Mouse (Mus musculus): Measurements from ENCODE around the gene Olfr243. TPM values are rescaled to one million over a fixed set of nuclear protein-coding genes. Genes with fewer than 3 reads are reported as not detected.
A peak's percentile ranks its signal among the peaks of the same experiment; 100 is the strongest.
"Not testable (repeated sequence)": the region's sequence is repeated elsewhere in the genome, so short reads cannot be mapped to it uniquely, and the experiment has no call there.

Gene Olfr243
- not detected in 2 replicates for total RNA-seq (2017)

DNA sequence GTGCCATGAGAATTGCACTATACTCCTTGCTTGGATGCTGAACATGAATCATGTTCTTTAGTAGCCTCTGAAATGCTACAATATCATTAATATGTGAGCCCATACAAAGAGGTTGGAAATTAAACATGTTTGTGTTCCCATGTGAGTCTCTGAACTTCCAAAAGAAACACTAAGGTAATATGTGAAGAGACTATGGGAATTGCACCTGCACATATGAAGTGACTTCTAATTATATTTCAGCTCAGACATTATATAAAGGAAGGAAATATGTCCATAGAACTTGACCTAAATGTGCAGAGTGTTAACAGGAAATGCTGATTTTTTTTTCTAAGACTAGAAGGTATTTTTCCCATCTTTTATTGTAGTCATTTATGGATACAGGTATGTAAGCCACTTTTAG lies at the start of gene Olfr243:
Gene Olfr243, plus strand, starts transcription at position 301 of the 400 bp plus-strand sequence.
- no peak for ATAC-seq (replicated peaks; ENCODE audit: low read depth, poor library complexity, severe bottlenecking)

DNA sequence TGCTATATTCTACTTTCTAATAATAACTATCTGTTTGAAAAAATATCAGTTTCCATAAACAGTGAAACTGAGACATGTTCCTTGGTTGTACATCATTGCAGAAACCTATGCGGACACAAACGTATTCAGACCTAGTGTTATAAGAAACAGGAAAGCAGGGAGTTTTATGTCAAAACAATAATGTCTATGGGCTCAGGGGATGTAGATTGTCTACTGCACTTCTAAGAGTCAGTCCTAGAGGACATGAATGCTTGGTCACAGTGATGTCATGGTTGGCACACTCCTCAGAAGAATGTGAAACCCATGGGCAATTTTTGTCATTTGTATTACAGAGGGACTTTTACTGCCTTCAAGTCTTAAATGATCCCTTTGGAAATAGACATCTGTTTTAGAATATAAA lies 43.4 kb upstream of the Olfr243 start, which contains the start of gene Olfr624:
Gene Olfr624, minus strand, starts transcription at position 101 of the 400 bp plus-strand sequence.
- ATAC-seq (replicated peaks; ENCODE audit: low read depth, poor library complexity, severe bottlenecking), result no peak

DNA sequence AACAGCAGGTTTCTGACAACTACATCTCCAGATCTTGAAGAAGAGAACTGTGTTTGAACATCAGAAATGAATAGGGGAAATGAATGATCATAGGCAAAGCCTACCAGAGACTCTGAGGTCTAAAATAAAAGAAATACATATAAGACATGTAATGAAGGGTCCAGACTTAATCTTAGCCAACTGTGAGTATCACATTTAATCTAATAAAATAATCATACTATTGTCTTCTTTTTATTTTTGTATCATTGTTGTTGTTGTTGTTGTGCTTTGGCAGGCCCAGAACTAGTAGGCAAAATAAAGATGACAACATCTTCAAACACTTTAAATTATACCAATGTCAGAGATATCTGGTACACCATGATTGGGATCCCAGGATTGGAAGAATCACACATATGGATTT lies 32.1 kb upstream of the Olfr243 start, which contains the start of gene Olfr625-ps1:
Gene Olfr625-ps1, plus strand, starts transcription at position 301 of the 400 bp plus-strand sequence.
- no peak for ATAC-seq (replicated peaks; ENCODE audit: low read depth, poor library complexity, severe bottlenecking)

DNA sequence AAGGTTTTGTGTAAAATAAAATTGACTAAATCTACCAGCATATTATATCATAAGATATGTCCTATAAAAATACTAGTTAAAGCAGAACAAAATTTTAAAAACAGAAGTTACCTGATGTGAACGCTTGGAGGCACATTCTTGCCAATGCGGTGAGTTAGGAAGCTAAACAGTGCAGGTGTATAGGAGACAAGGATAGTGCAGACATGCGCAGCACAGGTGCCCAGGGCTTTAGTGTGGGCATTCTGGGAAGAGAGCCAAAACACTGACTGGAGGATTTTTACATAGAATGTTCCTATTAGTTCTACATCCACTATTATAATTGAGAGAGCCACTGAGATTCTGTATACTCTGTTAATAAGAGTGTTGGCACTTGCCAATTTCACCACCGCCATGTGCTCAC lies 15.0 kb upstream of the Olfr243 start:
- no peak for ATAC-seq (replicated peaks; ENCODE audit: low read depth, poor library complexity, severe bottlenecking)

DNA sequence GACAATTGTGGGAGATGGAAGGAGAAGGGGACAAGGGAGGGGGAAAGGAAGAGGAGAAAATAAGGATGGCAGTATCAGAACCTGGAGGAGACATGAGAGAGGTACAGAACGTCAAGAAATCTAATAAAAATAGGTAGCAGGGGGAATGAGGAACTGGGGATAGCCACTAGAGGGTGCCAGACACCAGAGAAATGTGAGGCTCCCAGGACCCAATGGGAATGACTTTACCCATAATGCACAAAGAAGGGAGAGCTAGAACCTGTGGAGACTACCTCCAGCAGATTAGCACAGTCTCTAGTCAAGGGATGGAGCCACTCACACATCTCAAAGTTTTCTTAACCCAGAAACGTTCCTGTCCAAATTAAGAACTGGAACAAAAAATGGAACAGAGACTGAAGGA lies 2.4 kb upstream of the Olfr243 start:
- ATAC-seq (replicated peaks; ENCODE audit: low read depth, poor library complexity, severe bottlenecking), result peak; percentile 78

DNA sequence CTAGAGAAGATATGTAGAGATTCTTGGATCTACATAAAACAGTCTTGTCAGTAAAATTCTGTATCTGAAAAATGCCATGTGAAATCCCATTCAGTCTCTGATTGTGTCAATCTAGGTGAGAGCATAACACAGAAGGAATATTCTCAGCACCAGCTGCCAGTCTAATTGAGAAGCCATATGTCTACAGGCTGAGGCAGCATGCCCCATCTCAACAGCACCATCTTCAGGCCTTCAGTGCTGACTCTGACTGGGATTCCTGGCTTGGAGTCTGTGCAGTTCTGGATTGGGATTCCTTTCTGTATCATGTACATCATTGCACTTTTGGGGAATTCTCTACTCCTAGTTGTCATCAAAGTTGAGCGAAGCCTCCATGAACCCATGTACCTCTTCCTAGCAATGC lies 1.9 kb downstream of the Olfr243 start:
- not testable (repeated sequence) for ATAC-seq (replicated peaks; ENCODE audit: low read depth, poor library complexity, severe bottlenecking)

DNA sequence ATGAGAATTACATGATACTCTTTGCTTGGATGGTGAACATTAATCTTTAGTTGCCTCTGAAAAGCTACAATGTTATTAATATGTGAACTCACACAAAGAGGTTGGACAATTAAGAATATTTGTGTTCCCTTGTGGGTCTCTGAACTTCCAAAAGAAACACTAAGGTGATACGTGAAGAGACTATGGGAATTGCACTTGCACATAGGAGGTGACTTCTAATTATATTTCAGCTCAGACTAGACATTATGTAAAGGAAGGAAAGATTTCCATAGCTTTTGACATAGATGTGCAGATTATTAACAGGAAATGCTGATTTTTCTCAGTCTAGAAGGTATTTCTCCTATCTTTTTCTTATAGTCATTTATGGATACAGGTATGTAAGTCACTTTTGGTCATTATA lies 15.6 kb downstream of the Olfr243 start, which contains the start of gene Olfr628:
Gene Olfr628, plus strand, starts transcription at position 301 of the 400 bp plus-strand sequence.
- no peak for ATAC-seq (replicated peaks; ENCODE audit: low read depth, poor library complexity, severe bottlenecking)

DNA sequence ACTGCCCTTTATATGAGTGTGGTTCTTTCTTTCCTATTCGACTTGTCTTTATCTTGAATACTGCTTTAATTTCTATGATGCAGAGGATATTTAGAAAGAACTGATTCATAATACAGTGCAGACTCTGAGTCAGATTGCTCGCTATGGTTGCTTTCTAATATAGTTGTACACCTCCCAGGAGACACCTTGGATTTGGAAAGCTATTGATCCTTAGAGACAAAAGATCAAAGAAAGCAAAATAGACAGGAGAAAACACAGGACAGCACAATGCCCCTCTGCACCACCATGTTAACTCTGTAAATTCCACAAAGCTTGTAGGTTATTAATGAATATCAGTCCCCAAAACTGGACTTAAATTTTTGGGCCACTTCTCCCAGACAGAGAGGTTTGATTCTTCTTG lies 30.4 kb downstream of the Olfr243 start, which contains the start of gene Olfr629:
Gene Olfr629, minus strand, starts transcription at position 101 of the 400 bp plus-strand sequence.
- ATAC-seq (replicated peaks; ENCODE audit: low read depth, poor library complexity, severe bottlenecking), result no peak

DNA sequence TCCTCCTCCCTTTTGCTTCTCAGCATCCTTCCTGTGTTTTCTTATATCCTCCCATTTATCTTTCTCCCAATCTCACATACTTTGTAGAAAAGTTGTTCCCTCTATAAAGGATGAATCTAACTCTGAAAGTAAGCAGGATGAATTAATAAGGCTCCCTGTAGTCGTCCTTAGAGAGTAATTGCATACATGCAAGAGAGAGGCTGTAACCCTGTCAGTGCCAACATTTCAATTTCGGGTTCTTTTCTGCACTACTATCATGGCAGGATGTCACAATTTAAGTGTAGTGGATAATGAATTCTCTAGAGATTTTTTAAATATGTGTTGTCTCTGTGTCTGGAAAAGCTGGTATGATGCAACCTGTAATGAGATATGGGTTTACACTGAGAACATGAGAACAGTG lies 42.8 kb downstream of the Olfr243 start, which contains the start of gene Olfr630:
Gene Olfr630, minus strand, starts transcription at position 101 of the 400 bp plus-strand sequence.
- no peak for ATAC-seq (replicated peaks; ENCODE audit: low read depth, poor library complexity, severe bottlenecking)

DNA sequence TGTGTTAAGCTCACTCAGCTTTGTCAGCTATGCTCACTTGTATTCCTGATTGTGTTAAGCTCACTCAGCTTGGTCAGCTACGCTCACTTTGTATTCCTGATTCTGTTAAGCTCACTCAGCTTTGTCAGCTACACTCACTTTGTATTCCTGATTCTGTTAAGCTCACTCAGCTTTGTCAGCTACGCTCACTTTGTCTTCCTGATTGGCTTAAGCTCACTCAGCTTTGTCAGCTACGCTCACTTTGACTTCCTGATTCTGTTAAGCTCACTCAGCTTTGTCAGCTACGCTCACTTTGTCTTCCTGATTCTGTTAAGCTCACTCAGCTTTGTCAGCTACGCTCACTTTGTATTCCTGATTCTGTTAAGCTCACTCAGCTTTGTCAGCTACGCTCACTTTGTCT lies 47.7 kb downstream of the Olfr243 start:
- not testable (repeated sequence) for ATAC-seq (replicated peaks; ENCODE audit: low read depth, poor library complexity, severe bottlenecking)

DNA sequence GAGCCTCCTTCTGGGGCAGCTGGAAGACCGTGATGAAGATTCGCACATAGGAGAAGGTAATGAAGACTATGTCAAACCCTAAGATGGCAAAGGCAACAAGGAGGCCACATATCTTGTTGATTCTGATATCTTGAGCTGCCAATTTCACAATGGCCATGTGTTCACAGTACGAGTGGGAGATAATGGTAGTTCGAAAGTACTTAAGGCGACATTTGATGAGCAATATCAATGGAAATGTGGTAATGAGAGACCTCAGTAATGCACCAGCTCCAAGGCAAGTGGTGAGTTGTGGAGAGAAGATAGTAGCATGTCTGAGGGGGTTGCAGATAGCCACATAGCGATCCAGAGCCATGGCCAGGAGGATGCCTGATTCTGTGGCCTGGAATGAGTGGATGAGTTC lies 53.2 kb downstream of the Olfr243 start:
- peak; percentile 71 for ATAC-seq (replicated peaks; ENCODE audit: low read depth, poor library complexity, severe bottlenecking)

Other genes with a start within 250 kb of the Olfr243 start
- not detected in 2 replicates for gene Olfr608, start 244.8 kb upstream of the Olfr243 start, total RNA-seq (2017)
- not detected in 2 replicates for gene Olfr609, start 216.6 kb upstream of the Olfr243 start, total RNA-seq (2017)
- gene Olfr610, start 202.5 kb upstream of the Olfr243 start, total RNA-seq (2017), result not detected in 2 replicates
- not detected in 2 replicates for gene Olfr611, start 193.8 kb upstream of the Olfr243 start, total RNA-seq (2017)
- gene Olfr612, start 172.0 kb upstream of the Olfr243 start, total RNA-seq (2017), result not detected in 2 replicates
- gene Olfr613, start 166.6 kb upstream of the Olfr243 start, total RNA-seq (2017), result not detected in 2 replicates
- gene Olfr615, start 158.6 kb upstream of the Olfr243 start, total RNA-seq (2017), result not detected in 2 replicates
- gene Olfr616, start 145.5 kb upstream of the Olfr243 start, total RNA-seq (2017), result not detected in 2 replicates
- not detected in 2 replicates for gene Olfr617, start 141.6 kb upstream of the Olfr243 start, total RNA-seq (2017)
- not detected in 2 replicates for gene Olfr618, start 124.6 kb upstream of the Olfr243 start, total RNA-seq (2017)
- not detected in 2 replicates for gene Olfr619, start 114.1 kb upstream of the Olfr243 start, total RNA-seq (2017)
- gene Olfr620, start 102.1 kb upstream of the Olfr243 start, total RNA-seq (2017), result not detected in 2 replicates
- not detected in 2 replicates for gene Olfr622, start 72.0 kb upstream of the Olfr243 start, total RNA-seq (2017)
- gene Olfr623, start 51.0 kb upstream of the Olfr243 start, total RNA-seq (2017), result not detected in 2 replicates
- gene Olfr624, start 43.5 kb upstream of the Olfr243 start, total RNA-seq (2017), result under 0.01 TPM in 1 of 2 replicates, not detected in the other
- gene Olfr625-ps1, start 32.0 kb upstream of the Olfr243 start, total RNA-seq (2017), result not detected in 2 replicates
- not detected in 2 replicates for gene Olfr628, start 15.7 kb downstream of the Olfr243 start, total RNA-seq (2017)
- not detected in 2 replicates for gene Olfr629, start 30.3 kb downstream of the Olfr243 start, total RNA-seq (2017)
- gene Olfr630, start 42.7 kb downstream of the Olfr243 start, total RNA-seq (2017), result not detected in 2 replicates
- not detected in 2 replicates for gene Olfr69, start 56.9 kb downstream of the Olfr243 start, total RNA-seq (2017)
- not detected in 2 replicates for gene Olfr68, start 65.0 kb downstream of the Olfr243 start, total RNA-seq (2017)
- gene Olfr67, start 77.2 kb downstream of the Olfr243 start, total RNA-seq (2017), result not detected in 2 replicates
- gene Hbb-bt, start 99.3 kb downstream of the Olfr243 start, total RNA-seq (2017), result 13.0 and 18.6 TPM in 2 replicates
- gene Hbb-bs, start 113.4 kb downstream of the Olfr243 start, total RNA-seq (2017), result 16.6 and 33.2 TPM in 2 replicates
- not detected in 2 replicates for gene Hbb-bh2, start 125.8 kb downstream of the Olfr243 start, total RNA-seq (2017)
- gene Hbb-bh1, start 128.5 kb downstream of the Olfr243 start, total RNA-seq (2017), result not detected in 2 replicates
- gene Hbb-y, start 138.5 kb downstream of the Olfr243 start, total RNA-seq (2017), result 2.9 TPM in 1 of 2 replicates, not detected in the other
- not detected in 2 replicates for gene Olfr66, start 171.6 kb downstream of the Olfr243 start, total RNA-seq (2017)
- not detected in 2 replicates for gene Olfr64, start 179.8 kb downstream of the Olfr243 start, total RNA-seq (2017)
- not detected in 2 replicates for gene Olfr65, start 188.8 kb downstream of the Olfr243 start, total RNA-seq (2017)
- not detected in 2 replicates for gene Olfr631, start 214.2 kb downstream of the Olfr243 start, total RNA-seq (2017)
- gene Olfr632, start 219.7 kb downstream of the Olfr243 start, total RNA-seq (2017), result not detected in 2 replicates
- gene Olfr633, start 229.8 kb downstream of the Olfr243 start, total RNA-seq (2017), result not detected in 2 replicates

Measured in common myeloid progenitor, adult 5-6 weeks (primary cell).